Mouse (Mus musculus) megakaryocyte, embryonic 14.5 days (primary cell): ENCODE data around the gene Ssh2. TPM values are rescaled to one million over a fixed set of nuclear protein-coding genes. Genes with fewer than 3 reads are reported as not detected.
A peak's percentile ranks its signal among the peaks of the same experiment; 100 is the strongest.

Experiments
- H3K27me3 ChIP-seq: replicated peaks from 2 replicates; pipeline ENCODE3; 2012; ENCODE audit warnings: inconsistent platforms
- H3K36me3 ChIP-seq: replicated peaks from 2 replicates; pipeline ENCODE3; 2012; ENCODE audit warnings: low read length, inconsistent platforms, mixed read lengths
- H3K4me1 ChIP-seq: 2 replicates; pipeline ENCODE4 v1.6.1; 2012; ENCODE audit warnings: inconsistent platforms
- H3K4me3 ChIP-seq: replicated peaks from 2 replicates; pipeline ENCODE3; 2012; ENCODE audit warnings: moderate library complexity, mild to moderate bottlenecking, inconsistent platforms
- H3K9me3 ChIP-seq: 2 replicates; pipeline ENCODE4 v1.6.1; 2012; ENCODE audit warnings: inconsistent platforms
- FLI1 ChIP-seq: IDR thresholded peaks from 2 replicates; pipeline ENCODE4 v1.6.1; 2012; ENCODE audit warnings: low read length, inconsistent platforms, mixed read lengths
- GATA1 ChIP-seq: IDR thresholded peaks from 3 replicates; pipeline ENCODE4 v1.6.1; 2012; ENCODE audit warnings: mixed read lengths, low read length, inconsistent platforms, borderline replicate concordance
- polyA plus RNA-seq: library from polyadenylated mRNA; stranded (reverse); fragments of >175 nt; gene quantifications from 2 replicates; pipeline ENCODE4 v1.2.3, GENCODE M21; 2012; ENCODE audit warnings: low replicate concordance; ENCODE audit not compliant: insufficient read depth

The Ssh2 gene
- polyA plus RNA-seq, 1 experiment, result 12.1 TPM

DNA sequence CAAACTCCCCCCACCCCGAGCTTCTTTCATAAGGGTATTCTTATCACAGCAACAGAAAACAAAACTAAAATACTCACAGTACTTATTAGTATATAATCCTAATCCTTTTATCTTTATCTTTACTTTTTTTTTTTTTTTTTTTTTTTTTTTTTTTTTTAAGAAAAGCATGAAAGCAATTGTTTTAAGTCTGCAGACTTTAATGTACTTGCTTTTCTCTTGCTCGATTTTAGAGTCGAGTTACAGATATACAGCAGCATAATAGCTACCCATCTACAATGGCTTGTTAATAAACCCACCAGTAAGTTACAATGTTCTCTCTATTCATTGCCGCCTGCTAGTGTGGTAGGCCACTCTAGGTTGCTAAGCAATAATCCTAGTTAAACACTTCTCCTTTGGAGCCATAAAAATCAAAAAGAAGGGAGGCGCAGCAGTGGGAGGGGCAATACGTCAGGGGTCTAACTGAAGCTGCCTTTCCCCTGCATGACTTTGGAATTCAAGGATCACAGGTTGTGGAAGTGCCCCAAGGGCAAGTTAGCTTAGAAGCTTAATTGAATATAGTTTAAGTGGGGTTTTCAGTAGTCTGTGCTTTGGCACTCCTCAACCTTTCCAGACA lies 22.0 kb upstream of the Ssh2 start:
- H3K27me3 ChIP-seq, result no peaks in the 10 kb centered on the region
- H3K4me1 ChIP-seq, result peaks cover 40% of the 10 kb centered on the region
- TF ChIP-seq GATA1, result no peak
- no peak for TF ChIP-seq FLI1
- H3K4me3 ChIP-seq, result no peak overlapping the region
- H3K36me3 ChIP-seq, result no peaks in the 10 kb centered on the region
- H3K9me3 ChIP-seq, result no peaks in the 10 kb centered on the region

DNA sequence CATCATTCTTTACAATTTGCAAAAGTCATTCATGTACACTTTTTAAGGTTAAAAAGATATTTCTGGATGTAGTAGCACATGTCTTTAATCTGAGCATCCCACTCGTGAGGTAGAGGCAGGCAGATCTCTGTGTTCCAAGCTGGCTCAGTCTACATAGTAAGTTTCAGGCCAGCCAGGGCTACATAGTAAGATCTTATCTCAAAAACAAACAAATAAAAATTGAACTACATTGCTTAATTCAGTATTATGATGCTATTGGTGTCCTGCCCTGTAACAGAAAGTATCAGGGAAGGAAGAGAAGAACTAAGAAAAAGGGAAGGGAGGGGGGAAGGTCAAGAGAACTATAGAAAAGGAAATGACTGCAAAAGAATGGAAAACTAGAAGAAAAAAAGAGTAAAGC lies 21.3 kb upstream of the Ssh2 start:
- Histone ChIP-seq H3K9me3 (no peaks in the 10 kb centered on the region), H3K4me3 (no peak overlapping the region), H3K27me3 (no peaks in the 10 kb centered on the region), H3K4me1 (peaks cover 38% of the 10 kb centered on the region), H3K36me3 (no peaks in the 10 kb centered on the region)
- TF ChIP-seq GATA1 (no peak), FLI1 (no peak)

DNA sequence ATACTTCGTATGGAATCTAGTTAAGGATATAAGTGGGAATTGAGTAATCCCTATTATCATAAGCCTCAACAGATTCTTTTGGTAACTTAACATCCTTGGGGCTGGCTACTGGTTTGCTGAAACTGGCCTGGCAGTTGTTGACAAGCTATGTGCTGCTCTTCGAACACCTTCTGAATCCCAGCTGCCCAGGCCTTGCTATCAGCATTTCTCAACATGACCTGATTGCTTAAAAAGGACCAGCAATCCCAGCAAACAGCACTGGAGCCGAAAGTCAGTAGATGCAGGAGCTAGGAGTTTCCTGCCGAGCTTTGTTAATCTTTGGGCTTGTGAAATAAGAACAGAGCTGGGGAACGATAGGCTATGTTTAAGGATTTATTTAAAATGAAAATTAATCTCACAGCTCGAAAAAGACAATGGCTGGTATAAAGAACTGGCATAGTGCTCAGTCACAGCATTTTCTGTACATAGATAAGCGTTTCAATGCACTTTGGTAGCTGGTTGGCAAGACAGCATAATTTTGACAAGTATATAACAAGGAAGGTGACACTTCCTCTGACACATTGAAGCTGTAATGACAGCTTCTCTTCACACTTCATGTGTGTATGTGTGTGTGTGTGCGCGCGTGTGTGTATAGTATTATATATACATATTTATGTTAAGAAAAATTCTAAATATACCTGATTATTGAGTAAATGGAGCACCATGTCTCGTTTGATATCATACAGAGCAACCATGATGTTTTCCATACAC lies 20.6 kb upstream of the Ssh2 start:
- Histone ChIP-seq H3K27me3 (no peaks in the 10 kb centered on the region), H3K4me3 (no peak overlapping the region)
- TF ChIP-seq FLI1, result no peak
- TF ChIP-seq GATA1, result no peak

DNA sequence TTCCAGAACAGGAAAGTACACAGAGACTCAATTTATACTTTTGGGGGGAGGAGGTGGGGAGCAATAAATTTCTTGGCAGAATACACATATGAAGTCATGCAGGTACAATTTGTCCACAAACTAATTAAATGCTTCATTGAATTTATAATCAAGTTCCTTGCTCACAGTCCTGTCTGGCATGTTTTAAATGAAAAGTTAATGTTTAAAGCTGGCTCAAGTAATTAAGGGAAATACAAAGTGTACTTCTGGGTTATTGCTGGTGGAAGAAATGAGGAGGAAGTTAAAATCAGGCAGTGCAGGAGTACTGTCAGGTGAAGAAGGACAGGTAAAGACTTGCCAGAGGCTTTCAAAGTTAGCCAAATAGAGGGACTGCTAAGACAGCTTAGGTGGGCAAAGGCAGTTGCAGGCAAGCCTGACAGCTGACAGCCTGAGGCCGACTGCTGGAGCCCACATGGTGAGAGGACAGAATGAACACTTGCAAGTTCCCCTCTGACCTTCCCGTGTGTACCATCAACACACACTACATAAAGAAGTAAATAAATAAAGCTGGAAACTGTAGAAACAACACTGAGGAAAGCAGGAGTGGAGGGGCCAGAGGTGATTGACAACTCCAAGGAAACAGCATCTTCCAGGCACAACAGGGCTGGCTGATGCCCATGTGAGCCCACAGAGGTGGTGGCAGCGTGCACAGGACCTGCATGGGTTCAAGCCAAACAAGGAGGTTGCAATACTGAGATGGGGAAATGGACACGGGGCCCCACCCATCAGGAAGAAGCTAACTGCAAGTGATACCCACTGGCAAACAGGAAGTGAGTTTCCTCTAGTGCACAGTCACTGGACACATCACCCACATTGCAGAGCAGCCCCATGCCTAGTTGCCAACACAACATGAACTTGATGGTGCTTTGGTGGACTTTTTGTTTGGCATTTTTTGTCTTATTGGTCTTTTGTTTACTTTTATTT lies 19.6 kb upstream of the Ssh2 start:
- TF ChIP-seq GATA1, result no peak
- no peak for TF ChIP-seq FLI1
- H3K27me3 ChIP-seq, result no peaks in the 10 kb centered on the region

More for the DNA sequence above, 20.6 kb upstream of the Ssh2 start:
- no peaks in the 10 kb centered on the region for H3K36me3 ChIP-seq
- H3K9me3 ChIP-seq, result no peaks in the 10 kb centered on the region
- H3K4me1 ChIP-seq, result peaks cover 40% of the 10 kb centered on the region

DNA sequence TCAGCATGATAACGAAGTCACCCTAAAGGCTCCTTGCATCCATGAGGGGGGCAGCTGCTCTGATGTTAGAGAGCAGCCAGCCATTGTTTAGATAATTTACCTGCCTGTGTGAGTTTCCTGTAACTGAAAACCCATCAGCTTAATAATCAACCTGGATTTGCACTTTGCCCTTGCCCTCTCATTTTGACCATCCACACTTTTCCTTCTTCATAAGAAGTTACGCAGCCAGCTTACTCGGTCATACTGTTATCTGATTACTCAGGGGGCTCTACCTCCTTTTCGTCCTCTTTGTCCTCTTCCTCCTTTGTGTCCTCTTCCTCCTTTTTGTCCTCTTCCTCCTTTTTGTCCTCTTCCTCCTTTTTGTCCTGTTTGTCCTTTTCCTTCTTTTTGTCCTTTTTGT lies 16.5 kb upstream of the Ssh2 start:
- Histone ChIP-seq H3K4me1 (peaks cover 37% of the 10 kb centered on the region), H3K9me3 (no peaks in the 10 kb centered on the region), H3K27me3 (no peaks in the 10 kb centered on the region), H3K36me3 (no peaks in the 10 kb centered on the region), H3K4me3 (no peak overlapping the region)
- TF ChIP-seq FLI1, result no peak

More for the DNA sequence above, 19.6 kb upstream of the Ssh2 start:
- Histone ChIP-seq H3K4me1 (peaks cover 45% of the 10 kb centered on the region), H3K9me3 (no peaks in the 10 kb centered on the region), H3K36me3 (no peaks in the 10 kb centered on the region), H3K4me3 (peak overlapping the region; percentile 66)

DNA sequence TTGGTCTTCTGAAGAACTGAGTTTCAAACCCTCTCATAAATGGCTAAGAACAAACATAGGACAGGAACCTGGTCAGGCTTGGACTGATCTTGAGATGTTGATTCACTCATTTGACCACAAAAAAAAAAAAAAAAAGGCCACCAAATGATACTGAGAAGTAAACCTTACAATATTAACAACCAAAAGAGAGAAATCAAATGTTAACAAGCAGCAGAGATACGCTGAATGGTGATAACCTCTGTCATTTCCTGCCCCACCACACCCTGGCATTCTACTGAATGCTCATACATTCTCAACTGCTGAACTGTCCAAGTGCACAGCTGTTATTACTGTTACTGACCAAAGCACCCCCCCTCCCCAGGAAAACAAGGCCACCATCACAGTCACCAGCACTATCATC lies 15.4 kb upstream of the Ssh2 start:
- Histone ChIP-seq H3K4me3 (no peak overlapping the region), H3K4me1 (peaks cover 26% of the 10 kb centered on the region)
- TF ChIP-seq GATA1 (no peak), FLI1 (no peak)

DNA sequence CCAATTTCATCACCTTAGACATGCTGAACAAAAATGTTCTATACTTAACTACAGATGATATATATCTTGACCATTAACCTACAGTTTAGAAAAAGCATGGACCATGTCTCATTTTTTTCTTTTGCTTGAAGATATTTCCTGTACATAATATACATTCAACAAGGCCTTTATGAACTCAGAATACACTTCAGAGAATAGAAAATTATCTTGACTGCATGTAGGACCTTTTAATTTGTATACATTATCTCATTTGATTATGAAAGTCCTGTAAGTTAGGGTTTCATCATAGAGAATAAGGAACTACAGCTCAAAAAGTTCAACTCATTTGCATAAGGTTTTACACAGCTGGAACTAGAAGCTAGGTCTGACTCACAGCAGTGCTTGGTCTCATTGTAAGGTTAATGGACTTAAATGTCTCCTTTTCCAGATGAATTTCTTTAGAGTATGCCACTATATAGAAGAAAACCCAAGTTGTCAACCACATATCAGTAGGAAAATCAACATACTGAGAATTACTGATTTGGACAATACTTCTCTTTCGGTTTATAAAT lies 1.9 kb upstream of the Ssh2 start:
- TF ChIP-seq FLI1 (no peak), GATA1 (no peak)
- no peaks in the 10 kb centered on the region for H3K27me3 ChIP-seq
- no peaks in the 10 kb centered on the region for H3K36me3 ChIP-seq
- H3K4me3 ChIP-seq, result no peak overlapping the region
- no peaks in the 10 kb centered on the region for H3K9me3 ChIP-seq
- peaks cover 38% of the 10 kb centered on the region for H3K4me1 ChIP-seq

More for the DNA sequence above, 15.4 kb upstream of the Ssh2 start:
- no peaks in the 10 kb centered on the region for H3K27me3 ChIP-seq
- no peaks in the 10 kb centered on the region for H3K9me3 ChIP-seq
- no peaks in the 10 kb centered on the region for H3K36me3 ChIP-seq

DNA sequence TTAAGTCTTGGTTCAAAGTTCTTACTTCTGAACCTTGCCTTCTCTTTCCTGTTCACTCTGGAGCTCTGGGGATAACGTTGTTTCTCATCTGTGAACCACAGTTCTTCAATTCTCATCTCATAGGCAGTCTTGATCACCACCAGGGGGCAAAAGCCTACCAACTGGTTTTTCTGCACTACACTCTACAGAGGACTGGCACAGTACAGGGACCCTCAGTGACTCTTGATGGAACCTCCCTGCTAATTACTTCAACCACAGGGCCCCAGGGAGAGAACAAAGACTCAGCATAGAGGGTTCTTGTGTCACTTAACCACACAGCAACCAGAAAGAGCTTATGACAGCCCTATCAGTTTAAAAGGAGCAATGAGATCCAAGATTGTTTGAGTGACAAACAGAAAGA lies 1.3 kb upstream of the Ssh2 start:
- Histone ChIP-seq H3K4me3 (peak overlapping the region; percentile 99), H3K27me3 (no peaks in the 10 kb centered on the region), H3K36me3 (no peaks in the 10 kb centered on the region), H3K9me3 (no peaks in the 10 kb centered on the region), H3K4me1 (peaks cover 44% of the 10 kb centered on the region)
- no peak for TF ChIP-seq FLI1
- TF ChIP-seq GATA1, result no peak

DNA sequence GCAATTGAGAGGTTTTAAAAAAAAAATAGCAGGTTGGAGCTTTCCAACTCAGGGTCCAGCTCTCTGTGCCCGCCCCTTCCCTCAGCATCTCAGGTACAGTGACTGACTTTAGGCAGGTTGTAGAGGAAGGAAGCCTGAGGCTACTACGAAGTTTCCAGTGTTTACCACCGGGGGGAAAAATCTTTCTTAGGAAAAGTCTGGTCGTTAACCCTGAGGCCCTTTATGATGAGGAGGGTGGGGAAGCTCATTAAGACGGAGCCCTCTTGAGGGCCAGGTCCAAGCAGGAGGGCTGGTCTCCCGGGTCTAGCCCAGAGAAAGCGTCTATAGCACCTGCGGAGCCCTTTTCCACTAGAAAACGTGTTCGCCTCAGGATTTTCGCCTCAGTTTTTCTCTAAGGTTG lies 604 bp upstream of the Ssh2 start:
- H3K9me3 ChIP-seq, result no peaks in the 10 kb centered on the region
- H3K4me1 ChIP-seq, result peaks cover 49% of the 10 kb centered on the region
- H3K36me3 ChIP-seq, result peaks cover 2% of the 10 kb centered on the region
- TF ChIP-seq FLI1 (no peak), GATA1 (no peak)
- peak overlapping the region; percentile 99 for H3K4me3 ChIP-seq
- H3K27me3 ChIP-seq, result no peaks in the 10 kb centered on the region

DNA sequence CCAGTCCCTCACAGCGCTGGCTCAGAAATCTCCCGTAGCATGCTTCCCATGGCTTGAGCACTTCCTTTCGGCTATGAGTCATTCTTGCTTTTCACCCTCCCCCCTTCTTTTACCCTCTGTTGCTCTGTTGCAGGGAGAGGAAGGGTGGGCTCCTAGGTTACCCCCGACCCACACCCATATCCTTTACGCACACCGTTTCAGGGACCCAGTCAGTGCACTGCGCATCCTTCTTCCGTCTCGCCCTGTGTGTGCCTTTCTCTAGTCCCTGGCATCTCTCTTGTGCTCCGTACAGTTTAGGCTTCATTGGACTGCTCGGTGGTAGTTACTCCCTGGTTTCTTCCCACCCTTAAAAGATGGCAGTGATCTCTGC lies 659 bp downstream of the Ssh2 start:
- no peaks in the 10 kb centered on the region for H3K27me3 ChIP-seq
- TF ChIP-seq GATA1 (no peak), FLI1 (no peak)
- H3K9me3 ChIP-seq, result no peaks in the 10 kb centered on the region
- H3K4me3 ChIP-seq, result peak overlapping the region; percentile 99
- peaks cover 4% of the 10 kb centered on the region for H3K36me3 ChIP-seq
- peaks cover 49% of the 10 kb centered on the region for H3K4me1 ChIP-seq
